Mouse (Mus musculus) urinary bladder, postnatal 0 days (tissue): ENCODE data around the gene Maml2. TPM values are rescaled to one million over a fixed set of nuclear protein-coding genes. Genes with fewer than 3 reads are reported as not detected.

Source experiments
- microRNA-seq: library from miRNA; unstranded; fragments of <30 nt; microRNA quantifications from one replicate; pipeline ENCODE4, GENCODE M21; 2016
- polyA plus RNA-seq: library from polyadenylated mRNA; unstranded; fragments of >200 nt; fragmentation: Nextera tagmentation; extraction: Ambion mirVana; gene quantifications from 2 replicates; pipeline ENCODE4 v1.2.1, GENCODE M21; 2015

Gene Maml2
- polyA plus RNA-seq, result 9.6 and 11.3 TPM in 2 replicates

DNA sequence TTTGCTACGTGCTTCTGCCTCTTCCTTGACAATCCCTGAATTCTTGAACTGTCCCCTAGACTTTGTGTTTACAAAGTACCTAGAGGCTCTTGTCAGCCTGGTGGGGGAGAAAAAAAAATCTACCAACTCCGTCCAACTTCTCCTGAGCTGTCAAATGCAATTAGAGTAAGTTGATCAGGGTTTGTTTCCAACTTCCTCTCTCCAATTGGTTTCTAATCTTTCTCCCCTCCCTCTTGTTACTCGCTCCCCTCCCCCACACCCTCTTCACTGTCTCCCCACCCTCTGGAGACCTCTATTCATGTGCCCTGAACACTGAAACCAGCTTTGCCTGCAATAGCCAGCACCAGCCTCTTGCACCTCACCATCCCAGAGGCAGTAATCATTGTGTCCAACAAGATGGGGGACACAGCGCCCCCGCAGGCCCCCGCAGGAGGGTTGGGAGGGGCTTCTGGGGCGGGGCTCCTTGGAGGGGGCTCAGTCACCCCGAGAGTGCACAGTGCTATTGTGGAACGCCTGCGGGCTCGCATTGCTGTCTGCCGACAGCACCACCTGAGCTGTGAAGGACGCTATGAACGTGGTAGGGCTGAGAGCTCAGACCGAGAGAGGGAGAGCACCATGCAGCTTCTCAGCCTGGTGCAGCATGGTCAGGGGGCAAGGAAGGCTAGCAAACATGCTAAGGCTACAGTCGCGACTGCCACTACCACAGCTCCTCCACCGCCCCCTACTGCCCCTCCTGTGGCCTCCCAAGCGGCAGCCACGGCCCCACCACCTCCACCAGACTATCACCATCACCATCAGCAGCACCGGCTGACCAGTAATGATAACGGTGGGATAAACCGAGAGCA is at the start of gene Maml2:
TSS of gene Maml2 (plus strand) at position 290 of the 845 bp plus-strand sequence.

DNA sequence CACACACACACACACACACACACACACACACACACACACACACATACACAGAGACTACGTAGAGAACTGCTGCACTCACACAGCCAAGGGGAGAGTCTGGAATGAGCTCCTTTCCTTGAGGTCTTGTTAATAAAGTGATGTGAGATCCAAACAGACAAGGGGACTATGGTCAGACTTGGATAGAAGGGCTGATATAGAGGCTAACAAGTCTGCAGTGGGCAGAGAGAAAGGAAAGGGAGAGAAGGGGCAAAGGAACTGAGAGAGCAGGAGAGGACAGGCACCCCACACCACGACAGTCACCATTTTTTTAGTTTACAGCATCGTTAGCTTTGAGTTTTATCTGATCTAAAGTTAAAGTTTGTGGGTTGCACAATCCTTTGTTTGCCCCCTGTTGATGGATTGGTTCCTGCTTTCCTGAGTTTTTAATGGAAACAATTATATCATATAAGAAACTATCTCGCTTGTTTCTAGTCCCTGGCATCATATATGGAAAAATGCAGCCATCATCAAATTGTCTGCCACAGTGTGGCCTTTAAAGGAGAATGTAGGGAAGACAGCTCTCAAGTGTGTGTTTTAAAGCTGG is 149.0 kb downstream of the Maml2 start, which contains the start of gene Gm17571:
TSS of gene Gm17571 (minus strand) at position 51 of the 583 bp plus-strand sequence.

DNA sequence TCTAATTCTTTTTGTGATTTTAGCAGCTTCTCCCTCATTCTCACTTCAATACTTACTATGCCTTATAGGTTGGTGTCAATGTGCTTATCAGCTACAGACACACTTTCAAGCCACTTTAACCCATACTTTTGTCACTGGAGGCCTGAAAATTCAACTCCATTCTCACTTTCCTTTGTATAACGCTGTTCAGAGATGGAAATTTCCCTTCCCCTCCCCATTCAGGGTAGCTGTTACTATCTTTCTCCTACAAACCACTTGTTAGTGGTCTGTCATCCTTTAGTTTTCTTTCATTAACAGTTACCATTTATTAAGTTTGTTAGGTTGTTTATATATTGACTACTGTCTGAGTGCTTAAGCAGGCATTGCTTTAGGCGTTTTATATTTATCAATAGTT is 450.6 kb downstream of the Maml2 start, which contains the start of gene Mtmr2:
TSS of gene Mtmr2 (plus strand) at position 7 of the 394 bp plus-strand sequence.

Small RNA genes within 50 kb of the gene (microRNA-seq; reads per million reads assigned to microRNA genes)
- gene Gm22643, result not detected

Other genes starting within 250 kb of the Maml2 start
- gene Jrkl, start 52.1 kb upstream of the Maml2 start, polyA plus RNA-seq, result 6.3 and 8.2 TPM in 2 replicates
- 6.5 and 8.1 TPM in 2 replicates for gene Ccdc82, start 51.0 kb upstream of the Maml2 start, polyA plus RNA-seq
- not detected in 2 replicates for gene Gm17571, start 148.8 kb downstream of the Maml2 start, polyA plus RNA-seq